Mouse (Mus musculus): ENCODE data around the gene Mcrip2. TPM values are rescaled to one million over a fixed set of nuclear protein-coding genes. Genes with fewer than 3 reads are reported as not detected.
A peak's percentile ranks its signal among the peaks of the same experiment; 100 is the strongest.

Mcrip2 gene
- polyA plus RNA-seq, 1 experiment from 2014 or later, result 6.3 TPM

DNA sequence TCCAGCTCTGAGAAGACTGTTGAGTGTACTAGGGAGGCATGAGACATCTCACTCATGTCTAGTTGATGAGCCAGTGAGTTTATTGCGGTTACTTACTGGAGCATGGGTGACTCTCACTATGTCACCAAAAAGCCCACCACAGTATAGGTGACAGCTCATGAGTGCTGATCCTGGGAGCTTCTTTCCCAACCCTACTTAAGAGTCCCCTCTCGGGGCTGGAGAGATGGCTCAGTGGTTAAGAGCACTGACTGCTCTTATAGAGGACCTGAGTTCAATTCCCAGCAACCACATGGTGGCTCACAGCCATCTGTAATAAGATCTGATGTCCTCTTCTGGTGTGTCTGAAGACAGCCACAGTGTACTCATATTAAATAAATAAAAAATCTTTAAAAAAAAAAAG is 1.4 kb upstream of the Mcrip2 start:
- Histone ChIP-seq H3K27ac (no peak overlapping the region), H3K4me2 (replicated peaks) (no peak overlapping the region), H3K9me3 (replicated peaks) (no peaks in the 10 kb centered on the region), H3K9ac (no peak overlapping the region), H3K4me1 (peaks cover 18% of the 10 kb centered on the region), H3K27me3 (no peaks in the 10 kb centered on the region; the same call in 1 of the 2 replicates), H3K4me3 (no peak overlapping the region), H3K36me3 (no peaks in the 10 kb centered on the region)
- 79% methylated on average over 2 of the region's 2 CpGs for WGBS
- no peak for ATAC-seq (ENCODE audit: low FRiP score)

DNA sequence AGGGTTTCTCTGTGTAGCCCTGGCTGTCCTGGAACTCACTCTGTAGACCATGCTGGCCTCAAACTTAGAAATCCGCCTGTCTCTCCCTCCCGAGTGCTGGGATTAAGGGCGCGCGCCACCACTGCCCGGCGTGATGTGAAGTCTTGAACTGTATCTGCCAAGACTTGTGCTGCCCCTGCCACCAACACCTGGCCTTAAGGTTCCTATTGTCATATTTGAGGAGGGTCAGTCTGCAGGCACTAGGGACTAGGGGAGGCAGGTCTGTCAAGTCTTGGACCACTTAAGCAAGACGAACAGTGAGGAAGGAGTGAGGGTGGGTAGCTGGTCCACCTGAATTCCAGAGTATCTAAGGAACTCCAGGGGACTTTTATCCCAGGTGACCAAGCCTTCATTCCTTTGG is 934 bp upstream of the Mcrip2 start:
- Histone ChIP-seq H3K4me1 (peaks cover 18% of the 10 kb centered on the region), H3K9me3 (replicated peaks) (no peaks in the 10 kb centered on the region), H3K4me3 (no peak overlapping the region), H3K27me3 (no peaks in the 10 kb centered on the region; the same call in 1 of the 2 replicates), H3K9ac (no peak overlapping the region), H3K36me3 (no peaks in the 10 kb centered on the region), H3K4me2 (replicated peaks) (no peak overlapping the region), H3K27ac (no peak overlapping the region)
- ATAC-seq (ENCODE audit: low FRiP score), result no peak
- 89% methylated on average over 8 of the region's 8 CpGs for WGBS

DNA sequence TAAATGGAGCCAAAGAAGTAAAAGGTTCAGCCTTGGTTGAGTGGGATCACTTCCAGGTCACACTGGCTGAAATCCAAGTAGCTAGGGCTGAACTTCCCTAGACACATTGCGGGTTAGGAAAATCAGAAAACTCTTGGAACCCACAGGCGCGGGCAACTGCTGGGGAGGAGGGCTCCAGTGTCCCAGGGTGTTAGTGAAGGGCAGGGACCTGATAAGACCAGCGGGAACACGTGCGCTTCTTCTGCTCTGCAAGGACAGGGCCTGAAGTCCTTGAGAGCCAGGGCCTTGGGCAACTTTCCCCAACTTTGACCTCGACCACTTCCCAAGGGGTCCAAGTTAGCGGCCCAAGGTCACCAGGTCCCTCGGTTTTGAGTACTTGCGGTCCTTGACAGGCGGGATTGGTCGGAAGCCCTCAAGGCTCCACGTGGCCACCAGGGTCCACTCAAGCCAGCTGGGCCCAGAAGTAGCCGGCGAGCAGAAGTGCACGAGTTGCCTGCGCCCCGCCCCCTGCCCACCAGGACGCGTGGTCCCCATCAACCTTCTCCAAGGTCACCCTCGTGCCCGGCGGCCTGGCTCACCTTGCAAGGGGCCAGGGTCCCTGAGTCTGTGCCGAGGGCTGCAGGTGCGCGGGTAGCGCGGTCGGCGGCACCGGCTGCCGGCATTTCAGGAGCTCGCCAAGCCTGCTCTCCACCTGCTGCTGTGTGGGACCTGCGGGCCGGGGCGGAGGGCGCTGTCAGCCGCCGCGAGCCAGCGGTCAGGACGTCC is 546 bp downstream of the Mcrip2 start:
- WGBS, result 1% methylated on average over 42 of the region's 42 CpGs
- peak; percentile 62 for ATAC-seq (ENCODE audit: low FRiP score)
- H3K4me3 ChIP-seq, result peak overlapping the region; percentile 81
- H3K4me1 ChIP-seq, result peaks cover 11% of the 10 kb centered on the region
- no peaks in the 10 kb centered on the region; the same call in 1 of the 2 replicates for H3K27me3 ChIP-seq
- peak overlapping the region; percentile 99 for H3K4me2 ChIP-seq (replicated peaks)
- H3K9me3 ChIP-seq (replicated peaks), result no peaks in the 10 kb centered on the region
- no peaks in the 10 kb centered on the region for H3K36me3 ChIP-seq
- H3K9ac ChIP-seq, result peak overlapping the region; percentile 70
- H3K27ac ChIP-seq, result no peak overlapping the region; the same call in 1 of the 2 replicates

DNA sequence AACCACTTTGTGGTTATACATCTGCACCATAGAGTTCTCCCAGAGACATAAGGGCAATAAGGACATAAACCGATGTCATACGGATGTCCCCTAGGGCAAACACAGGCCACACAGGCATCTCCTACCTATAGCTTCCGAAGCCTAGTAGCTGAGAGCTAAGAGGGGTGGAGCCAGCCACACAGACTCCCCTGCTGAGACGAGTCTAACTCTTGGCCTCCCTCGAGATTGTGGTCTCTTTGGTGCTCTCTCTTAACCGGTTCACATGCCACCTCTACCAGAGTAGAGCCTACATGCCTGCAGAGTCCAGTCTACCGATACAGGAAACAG is 1.1 kb downstream of the Mcrip2 start:
- ATAC-seq (ENCODE audit: low FRiP score), result no peak
- 19% methylated on average over 7 of the region's 7 CpGs for WGBS
- no peak overlapping the region for H3K9ac ChIP-seq

DNA sequence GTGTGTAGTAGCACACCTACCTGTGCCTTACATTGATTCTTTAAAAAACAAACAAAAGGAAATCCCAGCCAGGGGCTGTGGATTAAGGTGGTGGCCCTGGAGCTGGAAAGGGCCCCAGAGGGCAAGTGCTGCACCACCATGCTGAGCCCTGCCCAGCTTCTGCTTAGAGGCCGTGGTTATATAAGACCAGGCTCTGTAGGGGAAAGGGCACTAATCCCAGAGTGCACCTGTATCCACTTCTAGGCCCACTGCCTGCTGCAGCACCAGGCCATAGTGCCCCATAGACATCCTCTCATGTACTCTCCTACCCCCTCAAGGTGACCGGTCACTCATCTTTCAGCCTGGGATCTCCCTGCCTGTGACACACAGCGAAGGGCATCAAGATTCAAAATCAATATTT is 2.4 kb downstream of the Mcrip2 start:
- no peaks in the 10 kb centered on the region; the same call in 1 of the 2 replicates for H3K27me3 ChIP-seq
- WGBS, result 91% methylated on average over 3 of the region's 3 CpGs
- no peak for ATAC-seq (ENCODE audit: low FRiP score)

More for the DNA sequence above, 1.1 kb downstream of the Mcrip2 start:
- H3K4me1 ChIP-seq, result peaks cover 11% of the 10 kb centered on the region
- no peak overlapping the region for H3K27ac ChIP-seq
- H3K4me3 ChIP-seq, result peak overlapping the region; percentile 81; the same call in 1 of the 2 replicates
- H3K36me3 ChIP-seq, result no peaks in the 10 kb centered on the region
- no peaks in the 10 kb centered on the region for H3K9me3 ChIP-seq (replicated peaks)
- H3K27me3 ChIP-seq, result no peaks in the 10 kb centered on the region; the same call in 1 of the 2 replicates
- H3K4me2 ChIP-seq (replicated peaks), result peak overlapping the region; percentile 99

DNA sequence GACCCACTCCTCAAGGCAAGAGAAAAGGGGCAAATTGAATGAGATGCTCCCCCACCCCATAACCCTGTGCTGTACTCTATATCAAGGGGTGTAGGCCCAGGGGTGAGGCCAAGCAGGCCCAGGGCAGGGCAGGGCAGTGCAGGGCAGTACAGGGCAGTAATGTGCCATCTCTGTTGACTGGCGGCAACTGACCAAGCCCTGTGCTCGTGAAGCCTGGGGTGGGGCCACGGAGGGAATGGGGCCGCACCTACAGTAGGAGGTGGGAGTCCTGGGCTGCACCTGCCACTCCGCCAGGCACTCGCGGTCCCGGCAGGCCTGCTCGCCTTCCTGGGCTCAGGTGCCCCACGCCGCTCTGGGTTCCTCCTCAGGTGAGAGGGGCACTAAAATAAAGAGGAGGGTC is 3.3 kb downstream of the Mcrip2 start:
- H3K4me2 ChIP-seq (replicated peaks), result no peak overlapping the region
- no peak for ATAC-seq (ENCODE audit: low FRiP score)
- WGBS, result 83% methylated on average over 11 of the region's 11 CpGs
- H3K4me3 ChIP-seq, result no peak overlapping the region
- no peak overlapping the region for H3K27ac ChIP-seq
- peaks cover 28% of the 10 kb centered on the region for H3K4me1 ChIP-seq
- no peak overlapping the region for H3K9ac ChIP-seq
- H3K27me3 ChIP-seq, result no peaks in the 10 kb centered on the region; the same call in 1 of the 2 replicates
- H3K36me3 ChIP-seq, result no peaks in the 10 kb centered on the region
- no peaks in the 10 kb centered on the region for H3K9me3 ChIP-seq (replicated peaks)

More for the DNA sequence above, 2.4 kb downstream of the Mcrip2 start:
- Histone ChIP-seq H3K9ac (no peak overlapping the region), H3K27ac (no peak overlapping the region), H3K4me3 (no peak overlapping the region), H3K4me1 (peaks cover 19% of the 10 kb centered on the region), H3K36me3 (no peaks in the 10 kb centered on the region), H3K9me3 (replicated peaks) (no peaks in the 10 kb centered on the region), H3K4me2 (replicated peaks) (no peak overlapping the region)

DNA sequence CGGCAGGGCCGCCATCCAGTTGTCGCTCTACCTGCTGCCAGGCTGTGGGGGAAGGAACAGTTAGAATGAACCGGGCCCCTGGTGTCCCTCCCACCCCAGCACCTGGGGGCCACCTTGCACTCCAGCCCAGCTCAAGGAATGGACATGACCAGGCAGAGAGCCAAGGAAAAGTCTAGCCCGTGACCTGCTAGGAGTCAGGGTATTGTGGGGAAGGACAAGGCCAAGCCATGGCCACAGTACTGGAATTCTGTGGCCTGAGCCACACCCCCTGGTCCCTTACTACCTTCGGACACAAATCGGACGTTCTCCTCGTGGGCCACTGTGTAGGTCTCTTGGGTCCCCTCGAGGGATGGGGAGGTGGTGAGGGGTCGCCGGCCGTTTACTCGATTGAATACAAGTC is 4.3 kb downstream of the Mcrip2 start:
- no peaks in the 10 kb centered on the region for H3K9me3 ChIP-seq (replicated peaks)
- 90% methylated on average over 14 of the region's 14 CpGs for WGBS
- H3K27me3 ChIP-seq, result no peaks in the 10 kb centered on the region; the same call in 1 of the 2 replicates
- no peak overlapping the region for H3K4me2 ChIP-seq (replicated peaks)
- H3K27ac ChIP-seq, result no peak overlapping the region
- H3K4me1 ChIP-seq, result peaks cover 31% of the 10 kb centered on the region
- no peaks in the 10 kb centered on the region for H3K36me3 ChIP-seq
- no peak overlapping the region for H3K9ac ChIP-seq
- ATAC-seq (ENCODE audit: low FRiP score), result no peak
- no peak overlapping the region for H3K4me3 ChIP-seq

DNA sequence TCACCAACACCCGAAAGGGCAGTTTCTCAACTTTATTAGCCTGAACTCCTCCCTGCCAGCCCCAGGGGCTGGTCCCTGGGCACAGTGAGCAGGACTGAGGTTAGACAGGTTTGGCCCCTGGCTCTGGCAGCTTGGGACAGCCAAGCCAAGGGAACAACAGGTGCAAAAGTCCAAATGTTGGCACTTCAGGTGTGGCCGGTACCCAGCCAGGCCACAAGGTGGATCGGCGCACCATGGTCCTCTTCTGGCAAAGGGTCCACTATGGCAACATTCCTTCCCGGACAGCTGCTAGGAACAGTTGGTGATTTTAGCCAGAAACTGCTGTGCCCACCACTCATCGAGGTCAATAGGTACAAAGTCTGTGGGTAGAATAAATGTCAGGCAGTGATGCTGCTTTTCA is 4.9 kb downstream of the Mcrip2 start:
- Histone ChIP-seq H3K27me3 (no peaks in the 10 kb centered on the region; the same call in 1 of the 2 replicates), H3K4me1 (peaks cover 29% of the 10 kb centered on the region), H3K27ac (no peak overlapping the region), H3K4me2 (replicated peaks) (no peak overlapping the region), H3K9ac (no peak overlapping the region), H3K4me3 (no peak overlapping the region), H3K36me3 (no peaks in the 10 kb centered on the region), H3K9me3 (replicated peaks) (no peaks in the 10 kb centered on the region)
- no peak for ATAC-seq (ENCODE audit: low FRiP score)
- WGBS, result 91% methylated on average over 6 of the region's 6 CpGs

DNA sequence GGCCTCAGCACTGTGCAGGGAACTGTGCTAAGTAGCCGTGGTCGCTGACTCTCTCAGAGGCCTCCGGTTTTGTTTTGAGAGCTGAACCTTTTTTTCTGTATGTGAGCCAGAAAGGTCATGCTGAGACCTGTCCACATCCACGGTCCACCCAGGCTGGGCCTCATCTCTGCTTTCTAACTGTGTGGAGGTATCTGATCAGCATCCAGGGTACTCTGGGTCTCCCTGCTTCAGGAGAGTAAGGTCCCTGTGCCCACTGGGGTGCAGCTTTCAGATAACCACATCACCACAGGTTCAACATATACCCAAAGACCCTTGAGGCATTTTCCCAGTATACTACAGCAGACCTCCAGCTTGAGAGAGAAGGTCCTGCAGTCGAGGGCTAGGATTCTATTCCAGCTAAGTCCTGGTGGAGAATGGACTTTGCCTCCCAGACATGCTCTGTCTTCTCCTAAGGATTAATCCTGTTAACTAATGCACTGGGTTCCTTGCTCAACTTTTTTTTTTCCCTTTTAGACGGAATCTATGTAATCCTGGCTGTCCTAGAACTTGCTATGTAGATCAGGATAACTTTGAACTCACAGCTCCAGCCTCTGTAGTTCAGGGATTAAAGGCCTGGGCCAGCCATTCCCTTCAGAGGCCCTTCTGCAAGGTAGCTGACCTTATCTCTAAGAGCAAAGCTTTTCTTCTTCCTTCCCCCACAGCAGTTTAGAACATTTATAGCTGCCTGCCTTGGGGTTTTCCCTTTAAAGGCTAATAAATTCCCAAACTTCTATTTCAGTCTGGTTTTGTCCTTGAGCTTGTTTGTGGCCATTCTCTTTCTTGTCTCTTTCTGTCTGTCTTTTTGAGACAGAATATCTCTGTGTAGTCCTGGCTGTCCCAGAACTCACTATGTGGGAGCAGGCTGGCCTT is 6.6 kb downstream of the Mcrip2 start:
- Histone ChIP-seq H3K4me3 (peak overlapping the region; percentile 68), H3K4me2 (replicated peaks) (peak overlapping the region; percentile 83), H3K9me3 (replicated peaks) (no peaks in the 10 kb centered on the region), H3K9ac (peak overlapping the region; percentile 85), H3K36me3 (no peaks in the 10 kb centered on the region), H3K27me3 (no peaks in the 10 kb centered on the region), H3K27ac (peak overlapping the region; percentile 87), H3K4me1 (peaks cover 21% of the 10 kb centered on the region)
- ATAC-seq (ENCODE audit: low FRiP score), result peak; percentile 55
- WGBS, result 16% methylated on average over 6 of the region's 6 CpGs

DNA sequence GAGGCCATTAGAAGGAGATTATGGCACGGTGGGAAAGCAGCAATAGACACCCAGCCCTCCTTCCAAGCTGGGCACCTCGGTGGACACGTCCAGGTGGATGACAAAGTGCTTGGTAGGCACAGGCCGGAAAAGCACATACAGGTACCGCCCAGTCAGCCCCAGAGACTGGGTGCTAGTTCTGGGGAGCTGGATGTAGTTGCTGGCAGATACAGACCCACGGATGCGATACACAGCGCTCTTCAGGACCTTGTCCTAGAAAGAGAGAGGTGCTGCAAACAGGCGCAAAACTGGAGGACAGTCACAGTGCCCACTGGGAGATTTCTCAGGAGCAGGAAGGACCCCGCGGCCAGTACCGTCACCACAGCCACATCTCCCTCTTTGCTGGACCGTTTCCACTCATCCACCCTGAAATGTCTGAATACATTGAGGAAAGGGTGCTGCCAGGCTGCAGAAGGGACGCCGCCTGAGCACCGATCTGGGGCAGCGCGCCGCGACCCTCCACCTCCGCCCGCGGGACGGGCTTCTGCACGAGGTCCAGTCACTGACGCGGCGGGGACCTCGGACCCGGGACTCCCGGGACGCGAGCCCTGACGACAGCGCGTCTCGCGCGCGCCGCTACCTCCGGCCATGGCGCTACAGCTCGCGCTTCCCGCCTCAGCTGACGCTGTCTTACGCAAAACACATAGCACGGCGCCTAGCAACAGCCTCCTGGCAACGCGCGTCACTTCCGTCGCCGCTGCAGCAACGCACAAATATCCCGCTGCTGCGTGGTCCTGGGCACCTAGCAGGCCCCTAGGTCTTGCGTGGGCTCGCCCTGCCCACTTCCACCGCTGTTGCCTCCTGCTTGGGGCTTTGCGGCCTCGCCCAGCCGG is 7.5 kb downstream of the Mcrip2 start, which contains the start of gene Wdr90:
Wdr90 (minus strand) TSS at position 670 of the 872 bp plus-strand sequence.
- Histone ChIP-seq H3K36me3 (no peaks in the 10 kb centered on the region), H3K27me3 (no peaks in the 10 kb centered on the region), H3K9ac (peak within 1 kb of the TSS; percentile 85), H3K4me3 (peak within 1 kb of the TSS; percentile 68), H3K27ac (peak within 1 kb of the TSS; percentile 87), H3K4me1 (peaks cover 21% of the 10 kb centered on the region), H3K9me3 (replicated peaks) (no peaks in the 10 kb centered on the region), H3K4me2 (replicated peaks) (peak within 1 kb of the TSS; percentile 83)
- ATAC-seq (ENCODE audit: low FRiP score), result peak; percentile 91
- 4% methylated on average over 65 of the region's 65 CpGs for WGBS

DNA sequence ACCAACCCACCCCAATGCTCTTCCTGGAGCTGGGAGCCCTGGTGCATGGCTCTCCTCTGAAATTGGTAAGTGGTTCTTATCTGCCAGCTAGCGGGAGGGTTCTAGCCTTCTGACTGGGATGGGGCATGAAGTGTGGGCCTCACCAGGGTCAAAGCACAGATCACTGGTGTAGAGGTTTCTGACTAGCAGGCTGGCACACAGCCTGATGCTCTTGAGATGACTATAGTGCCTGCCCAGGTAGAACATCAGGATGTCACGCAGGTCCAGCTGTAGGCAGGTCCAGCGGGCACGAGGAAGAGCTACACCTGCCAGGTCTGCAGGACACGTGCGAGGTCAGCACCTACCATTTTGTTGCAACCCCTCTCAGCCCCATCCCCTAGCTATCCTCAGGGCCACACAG is 8.3 kb downstream of the Mcrip2 start:
- Histone ChIP-seq H3K9ac (peak overlapping the region; percentile 85; the same call in 1 of the 2 replicates), H3K9me3 (replicated peaks) (no peaks in the 10 kb centered on the region), H3K27ac (0 out of 2 replicates have a peak overlapping the region, but pooled peaks have one; percentile 7), H3K27me3 (no peaks in the 10 kb centered on the region), H3K4me1 (peaks cover 21% of the 10 kb centered on the region), H3K4me3 (peak overlapping the region; percentile 68), H3K36me3 (peaks cover 5% of the 10 kb centered on the region; the same call in 1 of the 2 replicates), H3K4me2 (replicated peaks) (peak overlapping the region; percentile 83)
- 90% methylated on average over 6 of the region's 6 CpGs for WGBS
- no peak for ATAC-seq (ENCODE audit: low FRiP score)

All from hindbrain, embryonic 12.5 days (tissue).